Mouse (Mus musculus): ENCODE results near the gene Car7.
A peak's percentile ranks its signal among the peaks of the same experiment; 100 is the strongest.

Gene Car7

GRCm38 (mm10) chr8:104533971-104534778 lies at the start of gene Car7, which contains the start of gene Nae1:
Car7 (plus strand) TSS chr8:104534689.
Nae1 (minus strand) TSS chr8:104534637.
- peak; percentile 94 for DNase-seq (ENCODE audit: low spot score)

- DNase-seq (ENCODE audit: low spot score): peak; percentile 37
Observed at GRCm38 (mm10) chr8:104509061-104510006, 25.2 kb upstream of the Car7 start, which contains the start of gene Terb1. Terb1 (minus strand) TSS chr8:104509910.

GRCm38 (mm10) chr8:104510134-104510533 lies 24.4 kb upstream of the Car7 start:
- no peak for DNase-seq (ENCODE audit: low spot score)

GRCm38 (mm10) chr8:104517872-104518271 lies 16.6 kb upstream of the Car7 start:
- no peak for DNase-seq (ENCODE audit: low spot score)

- no peak for DNase-seq (ENCODE audit: low spot score)
Observed at GRCm38 (mm10) chr8:104529671-104530070, 4.8 kb upstream of the Car7 start.

- no peak for DNase-seq (ENCODE audit: low spot score)
Observed at GRCm38 (mm10) chr8:104533551-104533950, 938 bp upstream of the Car7 start.

- peak; percentile 65 for DNase-seq (ENCODE audit: low spot score)
Observed at GRCm38 (mm10) chr8:104534779-104535141, 271 bp downstream of the Car7 start.

GRCm38 (mm10) chr8:104535378-104535777 lies 889 bp downstream of the Car7 start:
- DNase-seq (ENCODE audit: low spot score): no peak

GRCm38 (mm10) chr8:104536028-104536427 lies 1.5 kb downstream of the Car7 start:
- DNase-seq (ENCODE audit: low spot score): no peak

GRCm38 (mm10) chr8:104538896-104539295 lies 4.4 kb downstream of the Car7 start:
- DNase-seq (ENCODE audit: low spot score): no peak

- no peak for DNase-seq (ENCODE audit: low spot score)
Observed at GRCm38 (mm10) chr8:104539566-104539965, 5.1 kb downstream of the Car7 start.

GRCm38 (mm10) chr8:104540238-104540637 lies 5.7 kb downstream of the Car7 start:
- DNase-seq (ENCODE audit: low spot score): no peak

GRCm38 (mm10) chr8:104540710-104541514 lies 6.4 kb downstream of the Car7 start:
- no peak for DNase-seq (ENCODE audit: low spot score)

GRCm38 (mm10) chr8:104541515-104541880 lies 7.0 kb downstream of the Car7 start:
- no peak for DNase-seq (ENCODE audit: low spot score)

- no peak for DNase-seq (ENCODE audit: low spot score)
Observed at GRCm38 (mm10) chr8:104542160-104542559, 7.7 kb downstream of the Car7 start.

GRCm38 (mm10) chr8:104543440-104544045 lies 9.1 kb downstream of the Car7 start:
- DNase-seq (ENCODE audit: low spot score): no peak

- no peak for DNase-seq (ENCODE audit: low spot score)
Observed at GRCm38 (mm10) chr8:104555191-104555590, 20.7 kb downstream of the Car7 start.

GRCm38 (mm10) chr8:104557226-104557625 lies 22.7 kb downstream of the Car7 start:
- no peak for DNase-seq (ENCODE audit: low spot score)

- DNase-seq (ENCODE audit: low spot score): no peak
Observed at GRCm38 (mm10) chr8:104560731-104561130, 26.2 kb downstream of the Car7 start.

GRCm38 (mm10) chr8:104564633-104565456 lies 30.4 kb downstream of the Car7 start:
- peak; percentile 87 for DNase-seq (ENCODE audit: low spot score)

GRCm38 (mm10) chr8:104565457-104565798 lies 30.9 kb downstream of the Car7 start:
- DNase-seq (ENCODE audit: low spot score): no peak
